8 mouse cellular contexts compared by ENCODE assay signal in the genomic region with DNA sequence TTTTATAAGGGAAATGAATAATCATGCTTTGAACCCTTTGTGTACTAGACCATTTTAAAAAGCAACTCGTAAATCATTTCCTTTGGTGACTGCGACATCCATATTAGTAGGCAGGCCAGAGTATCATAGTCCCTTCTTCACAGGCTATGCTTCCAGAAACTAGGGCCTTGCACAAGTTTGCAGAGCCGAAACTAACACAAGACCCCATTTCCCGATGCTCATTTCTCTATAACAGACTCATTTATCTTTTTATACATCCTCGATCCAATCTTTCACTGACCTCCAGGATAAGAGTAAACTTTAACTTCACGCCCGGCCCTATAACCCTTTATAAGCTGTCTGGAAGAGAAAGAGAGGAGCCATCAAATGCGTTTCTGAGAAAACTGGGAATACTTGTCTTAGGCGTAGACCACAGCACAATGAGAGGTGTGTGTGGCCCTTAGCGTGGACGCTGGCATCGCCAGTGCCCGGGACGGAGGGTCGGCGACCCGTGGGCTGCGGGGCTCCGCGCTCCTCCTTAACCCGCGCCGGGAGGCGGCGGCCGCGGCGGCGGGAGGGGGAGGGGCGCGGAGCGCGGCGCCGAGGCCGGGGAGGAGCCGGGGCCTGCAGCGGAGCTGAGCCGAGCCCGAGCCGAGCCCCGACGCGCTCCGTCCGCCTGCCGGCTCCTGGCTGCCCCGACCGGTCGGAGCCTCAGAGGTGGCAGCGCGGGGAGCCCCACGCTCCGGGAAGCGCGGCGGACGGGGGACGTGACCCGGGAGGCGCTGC. TPM values are rescaled to one million over a fixed set of nuclear protein-coding genes. Genes with fewer than 3 reads are reported as not detected.
DNase-seq lines count a peak whose midpoint lies in the region; ATAC-seq and TF ChIP-seq lines count a peak whose summit lies in the region.

Gene Foxj2, plus strand, starts transcription at position 609 of the 765 bp plus-strand sequence.

- no peaks in the 10 kb centered on the region for H3K27me3 ChIP-seq in G1E (ENCODE audit: insufficient read depth, low read length)
- no peaks in the 10 kb centered on the region for H3K27me3 ChIP-seq in cerebellum, adult 2 months (ENCODE audit: control insufficient read depth, insufficient read depth, low read length)
- H3K27me3 ChIP-seq in forebrain, postnatal 0 days (ENCODE audit: insufficient read depth, low read length), result no peaks in the 10 kb centered on the region
- H3K27me3 ChIP-seq in lung, embryonic 16.5 days (ENCODE audit: control insufficient read depth, insufficient read depth, low read depth, low read length), result no peaks in the 10 kb centered on the region

- H3K4me3 ChIP-seq in G1E (ENCODE audit: low read depth, low read length), result peak within 1 kb of the TSS; percentile 86
- H3K4me3 ChIP-seq in cerebellum, adult 2 months (replicated peaks; ENCODE audit: insufficient read depth, low read depth, low read length), result peak within 1 kb of the TSS; percentile 98
- peak within 1 kb of the TSS; percentile 62 for H3K4me3 ChIP-seq in forebrain, postnatal 0 days (ENCODE audit: low read depth, low read length)
- peak within 1 kb of the TSS; percentile 68 for H3K4me3 ChIP-seq in lung, embryonic 16.5 days (ENCODE audit: low read length)

- peak; percentile 42 for TF ChIP-seq POLR2A in cerebellum, adult 2 months (IDR thresholded peaks at IDR 0.05; ENCODE audit: borderline replicate concordance, insufficient read depth, low read length)

- peak; percentile 83 for DNase-seq in G1E (ENCODE audit: low spot score)
- DNase-seq in cerebellum, adult 2 months, result peak; percentile 79 to 80
- peak; percentile 72 for DNase-seq in forebrain, postnatal 0 days
- peak; percentile 84 for DNase-seq in heart, postnatal 4 days
- peak in 1 of 2 experiments; percentile 48 for DNase-seq in layer of hippocampus, adult 8-10 months (ENCODE audit: low spot score in 2 of 2)
- peak; percentile 57 for DNase-seq in ovary, adult 18-20 months (ENCODE audit: low spot score)
- DNase-seq in thymus, postnatal 14 days, result peak; percentile 84

- TF ChIP-seq CTCF in G1E (IDR thresholded peaks at IDR 0.05; ENCODE audit: low read depth, low read length), result no peak
- TF ChIP-seq CTCF in cerebellum, adult 2 months (IDR thresholded peaks at IDR 0.05; ENCODE audit: borderline replicate concordance, insufficient read depth, low read depth, low read length), result no peak
- no peak for TF ChIP-seq CTCF in forebrain, postnatal 0 days (IDR thresholded peaks at IDR 0.05; ENCODE audit: low read depth)

- no peak for ATAC-seq in G1E (ENCODE audit: extremely low read depth, insufficient number of reproducible peaks, low FRiP score, poor library complexity, severe bottlenecking)
- peak; percentile 92 for ATAC-seq in forebrain, postnatal 0 days
- peak; percentile 92 for ATAC-seq in lung, embryonic 16.5 days (ENCODE audit: low read depth)

- H3K4me1 ChIP-seq in G1E (ENCODE audit: insufficient read depth, low read depth, low read length), result peaks cover 46% of the 10 kb centered on the region
- peaks cover 22% of the 10 kb centered on the region for H3K4me1 ChIP-seq in cerebellum, adult 2 months (ENCODE audit: control insufficient read depth, insufficient read depth, low read length)
- H3K4me1 ChIP-seq in forebrain, postnatal 0 days (ENCODE audit: insufficient read depth), result peaks cover 19% of the 10 kb centered on the region; the same call in 1 of the 2 replicates
- H3K4me1 ChIP-seq in lung, embryonic 16.5 days (replicated peaks; ENCODE audit: control insufficient read depth, insufficient read depth, low read length), result peaks cover 21% of the 10 kb centered on the region

- H3K36me3 ChIP-seq in G1E (replicated peaks), result peaks cover 23% of the 10 kb centered on the region
- H3K36me3 ChIP-seq in forebrain, postnatal 0 days (ENCODE audit: insufficient read depth), result no peaks in the 10 kb centered on the region
- no peaks in the 10 kb centered on the region for H3K36me3 ChIP-seq in lung, embryonic 16.5 days (ENCODE audit: control insufficient read depth, insufficient read depth, low read length)

- peak within 1 kb of the TSS; percentile 87 for H3K9ac ChIP-seq in forebrain, postnatal 0 days
- peak within 1 kb of the TSS; percentile 89 for H3K9ac ChIP-seq in lung, embryonic 16.5 days (ENCODE audit: low read length)

- H3K9me3 ChIP-seq in G1E (replicated peaks), result no peaks in the 10 kb centered on the region
- H3K9me3 ChIP-seq in forebrain, postnatal 0 days (ENCODE audit: low read length), result no peaks in the 10 kb centered on the region
- H3K9me3 ChIP-seq in lung, embryonic 16.5 days (ENCODE audit: control insufficient read depth, low read length), result no peaks in the 10 kb centered on the region

- H3K27ac ChIP-seq in cerebellum, adult 2 months (ENCODE audit: insufficient read depth, low read length), result peak within 1 kb of the TSS; percentile 96
- peak within 1 kb of the TSS; percentile 70 for H3K27ac ChIP-seq in forebrain, postnatal 0 days (ENCODE audit: low read depth, low read length)
- H3K27ac ChIP-seq in lung, embryonic 16.5 days (ENCODE audit: low read length), result peak within 1 kb of the TSS; percentile 73

- 1% methylated on average over 59 of the region's 61 CpGs for WGBS in cerebellum, adult 2 months
- 2% methylated on average over 34 of the region's 61 CpGs for WGBS in forebrain, postnatal 0 days
- under 1% methylated on average over 48 of the region's 61 CpGs for WGBS in lung, embryonic 16.5 days

- H3K4me2 ChIP-seq in forebrain, postnatal 0 days (ENCODE audit: low read depth), result peak within 1 kb of the TSS; percentile 86
- peak within 1 kb of the TSS; percentile 63 for H3K4me2 ChIP-seq in lung, embryonic 16.5 days (ENCODE audit: low read depth, low read length)

RNA-seq across cellular contexts. Expression of gene Foxj2, which starts in this region (rescaled TPM):
- total RNA-seq in G1E (2014; fragmentation: Nextera tagmentation), result 24.3 and 27.8 TPM in 2 replicates
- 3.9 and 4.0 TPM in 2 replicates for total RNA-seq in G1E (2017)
- polyA plus RNA-seq in G1E (2012), result 18.6 and 20.5 TPM in 2 replicates
- polyA plus RNA-seq in cerebellum, adult 2 months (2012; rRNA removed), result 17.7 and 18.2 TPM in 2 replicates
- 16.3 and 23.4 TPM in 2 replicates for total RNA-seq in forebrain, postnatal 0 days (2014; rRNA removed)
- polyA plus RNA-seq in forebrain, postnatal 0 days (2015; fragmentation: Nextera tagmentation; extraction: Ambion mirVana), result 6.7 and 8.1 TPM in 2 replicates
- 10 to 100 TPM; 24.6 to 25.3 TPM for total RNA-seq in heart, postnatal 4 days (2021)
- 10 to 100 TPM; 26.8 to 29.2 (median 27.8) TPM for total RNA-seq in layer of hippocampus, adult 8-10 months (2022)
- polyA plus RNA-seq in lung, embryonic 16.5 days (2015; fragmentation: Nextera tagmentation; extraction: Ambion mirVana), result 5.5 and 6.2 TPM in 2 replicates
